Mouse (Mus musculus) erythroblast, embryonic 14.5 days (primary cell): ENCODE data around the gene Slc17a1.

Experiments
- GATA1 ChIP-seq: IDR thresholded peaks from 2 replicates; pipeline ENCODE4 v1.6.1; 2012; ENCODE audit warnings: low read length, inconsistent platforms, mixed read lengths
- TAL1 ChIP-seq: IDR thresholded peaks from 3 replicates; pipeline ENCODE4 v1.6.1; 2012; ENCODE audit warnings: low read length, inconsistent platforms, mixed read lengths

GRCm38 (mm10) chr13:23938699-23939098 lies 71.1 kb downstream of the Slc17a1 start:
- no peak for TF ChIP-seq GATA1
- no peak for TF ChIP-seq TAL1
